Mouse (Mus musculus) activated CD4-positive, CD25-positive, alpha-beta regulatory T cell, adult 4 months (primary cell): ENCODE data around the gene Serf2. TPM values are rescaled to one million over a fixed set of nuclear protein-coding genes. Genes with fewer than 3 reads are reported as not detected.
A peak's percentile ranks its signal among the peaks of the same experiment; 100 is the strongest.
"Not testable (repeated sequence)": the region's sequence is repeated elsewhere in the genome, so short reads cannot be mapped to it uniquely, and the experiment has no call there.

ENCODE experiments used
- ATAC-seq: one replicate; pipeline ENCODE4 v1.8.0; 2017
- polyA plus RNA-seq, 2 experiments: library from polyadenylated mRNA; unstranded; fragments of 100-300 nt; shearing (Covaris generic); gene quantifications; one replicate each; pipeline ENCODE4 v1.2.1; 2017

Serf2 gene
- polyA plus RNA-seq, 2 experiments from 2014 or later: 759 to 1,222 TPM

- ATAC-seq: no peak
Measured at GRCm38 (mm10) chr2:121448136-121448535, 859 bp upstream of the Serf2 start.

GRCm38 (mm10) chr2:121449545-121450011 is 583 bp downstream of the Serf2 start:
- ATAC-seq: peak; percentile 1

DNA sequence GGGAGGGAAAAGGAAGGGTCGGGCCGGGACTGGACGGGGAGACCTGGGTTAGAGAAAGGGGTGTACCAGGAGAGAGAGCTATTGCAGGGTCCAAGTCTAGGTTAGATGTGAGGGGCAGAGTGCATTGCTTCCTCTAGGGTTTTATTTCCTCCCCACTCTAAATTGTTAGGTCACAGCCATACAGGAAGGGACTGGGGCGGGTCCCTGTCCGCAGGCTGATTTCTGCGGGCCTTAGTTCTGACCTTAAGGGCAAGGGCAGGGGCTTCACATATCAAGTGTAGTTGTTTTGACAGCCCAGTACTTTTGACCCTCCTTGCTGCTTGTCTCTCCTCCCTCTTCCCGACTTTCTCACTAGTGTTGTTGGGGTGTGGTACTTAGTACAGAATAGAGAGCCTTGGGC is 1.1 kb downstream of the Serf2 start:
- ATAC-seq: no peak

DNA sequence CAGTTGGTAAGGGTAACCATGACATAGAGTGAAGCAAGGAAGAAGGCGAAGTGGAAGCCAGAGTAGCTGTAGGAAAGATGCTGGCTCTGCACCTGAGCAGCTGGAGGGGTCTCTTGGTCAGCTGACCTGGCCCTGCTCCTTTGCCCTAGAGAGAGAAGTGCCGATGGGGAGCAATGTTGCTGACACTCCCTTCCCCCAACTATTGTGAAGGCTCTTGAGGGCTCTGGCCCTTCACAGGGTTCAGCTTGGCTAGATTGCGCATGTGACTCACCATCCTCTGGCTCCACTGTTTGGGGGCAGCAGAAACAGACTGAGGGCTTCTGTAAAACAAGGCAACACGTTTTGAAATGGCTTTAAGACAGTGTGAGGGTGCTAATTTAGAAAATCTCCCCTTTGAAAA is 3.4 kb downstream of the Serf2 start:
- ATAC-seq: no peak

GRCm38 (mm10) chr2:121452990-121453389 is 4.0 kb downstream of the Serf2 start, which contains the start of gene Hypk:
TSS of gene Hypk (plus strand) at chr2:121453290.
- ATAC-seq: no peak

DNA sequence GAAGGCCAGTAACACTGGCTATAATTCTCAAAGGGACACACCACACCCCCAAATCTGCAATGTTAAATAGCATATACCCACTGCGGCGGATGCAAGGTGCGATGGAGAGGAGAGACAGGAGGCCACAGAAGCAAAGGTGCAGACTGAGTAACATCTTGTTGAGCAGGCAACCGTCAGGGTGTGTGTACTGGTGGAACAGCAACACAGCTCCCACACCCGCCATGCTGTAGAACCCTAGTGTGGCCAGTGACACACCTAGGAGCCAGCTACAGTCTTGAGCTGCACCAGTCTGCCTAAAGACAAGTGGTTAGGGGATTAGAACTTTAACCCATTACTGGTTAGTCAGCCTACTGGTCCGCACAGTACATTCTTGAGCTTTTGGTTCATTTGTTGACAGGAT is 4.9 kb downstream of the Serf2 start:
- no peak for ATAC-seq

GRCm38 (mm10) chr2:121455534-121455933 is 6.5 kb downstream of the Serf2 start:
- ATAC-seq: no peak

GRCm38 (mm10) chr2:121456692-121457642 is 8.0 kb downstream of the Serf2 start, which contains the start of gene Serinc4:
TSS of gene Serinc4 (minus strand) at chr2:121456781.
- ATAC-seq: peak; percentile 99

DNA sequence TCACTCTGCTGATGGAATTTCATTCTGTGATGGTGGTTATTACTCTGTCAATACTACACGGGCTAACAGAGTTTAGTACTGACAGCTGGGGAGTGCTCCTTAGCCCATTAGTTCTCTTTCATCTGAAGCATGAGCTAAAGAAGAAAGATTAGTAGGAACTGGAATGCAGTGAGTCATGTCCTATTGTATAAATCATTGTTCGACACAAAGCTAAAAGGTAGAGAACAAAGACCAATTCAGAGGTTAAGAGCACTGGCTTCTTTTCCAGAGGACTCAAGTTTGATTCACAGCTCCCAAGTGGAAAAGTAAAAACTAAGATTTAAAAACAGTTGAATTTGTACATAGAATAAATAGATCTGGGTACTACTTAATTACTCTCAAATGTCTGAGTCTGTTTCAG is 11.1 kb downstream of the Serf2 start:
- no peak for ATAC-seq

DNA sequence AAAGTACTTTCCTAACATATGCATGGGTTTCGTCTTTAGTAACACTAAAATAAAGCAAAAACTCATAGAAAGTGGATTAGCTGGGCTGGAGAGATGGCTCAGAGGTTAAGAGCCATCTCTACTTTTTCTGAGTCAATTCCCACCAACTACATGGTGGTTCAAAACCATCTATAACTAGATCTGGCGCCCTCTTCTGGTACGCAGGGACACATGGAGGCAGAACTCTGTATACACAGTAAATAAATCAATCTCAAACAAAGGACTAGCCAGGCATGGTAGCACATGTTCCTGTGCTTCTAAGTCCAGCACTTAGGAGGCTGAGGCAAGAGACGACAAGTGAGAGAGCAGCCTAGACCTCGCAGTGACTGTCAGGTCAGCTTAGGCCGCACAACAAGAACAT is 20.0 kb downstream of the Serf2 start:
- ATAC-seq: peak; percentile 20

- ATAC-seq: not testable (repeated sequence)
Measured at GRCm38 (mm10) chr2:121472783-121473182, 23.8 kb downstream of the Serf2 start.

DNA sequence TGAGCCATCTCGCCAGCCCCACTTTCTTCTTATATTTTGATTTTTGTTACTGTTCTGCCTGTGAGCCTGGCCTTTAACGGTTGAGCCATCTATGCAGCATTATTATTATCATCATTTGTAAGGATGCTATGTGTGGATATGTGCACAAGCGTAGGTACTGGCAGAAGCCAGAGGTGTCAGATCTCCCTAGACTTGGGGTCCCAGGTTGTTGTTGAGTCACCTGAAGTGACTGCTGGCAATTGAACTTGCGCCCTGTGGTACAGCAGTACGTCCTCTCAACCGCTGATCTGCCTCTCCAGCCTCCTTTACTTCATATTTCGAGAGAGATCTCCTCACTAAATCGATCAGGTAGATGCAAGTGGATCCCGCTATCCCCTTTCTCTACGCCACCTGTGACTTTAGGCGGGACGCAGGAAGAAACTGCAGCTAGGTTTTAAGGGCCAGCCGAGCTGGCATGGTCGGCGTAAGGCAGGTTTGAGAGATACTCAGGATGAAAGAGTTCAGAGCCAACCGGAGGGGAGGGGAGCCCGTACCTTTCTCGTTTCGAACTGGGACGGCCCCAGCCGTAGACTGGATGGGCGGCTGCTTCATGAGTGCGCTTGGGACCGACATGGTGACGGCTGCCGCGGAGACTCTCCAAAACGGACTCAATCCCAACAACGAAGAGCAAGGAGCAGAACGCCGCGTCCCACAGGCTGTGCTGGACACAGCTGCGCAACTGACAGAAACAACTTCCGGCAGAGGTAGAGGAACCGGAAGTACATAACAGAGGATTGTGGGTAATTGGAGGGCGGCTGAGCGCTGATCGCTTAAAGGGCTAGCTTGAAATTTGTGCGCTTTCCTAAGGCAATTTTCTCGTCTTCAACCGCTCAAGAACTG is 24.5 kb downstream of the Serf2 start, which contains the start of gene Mfap1b:
Gene Mfap1b, minus strand, starts transcription at position 767 of the 879 bp plus-strand sequence.
- peak; percentile 97 for ATAC-seq

DNA sequence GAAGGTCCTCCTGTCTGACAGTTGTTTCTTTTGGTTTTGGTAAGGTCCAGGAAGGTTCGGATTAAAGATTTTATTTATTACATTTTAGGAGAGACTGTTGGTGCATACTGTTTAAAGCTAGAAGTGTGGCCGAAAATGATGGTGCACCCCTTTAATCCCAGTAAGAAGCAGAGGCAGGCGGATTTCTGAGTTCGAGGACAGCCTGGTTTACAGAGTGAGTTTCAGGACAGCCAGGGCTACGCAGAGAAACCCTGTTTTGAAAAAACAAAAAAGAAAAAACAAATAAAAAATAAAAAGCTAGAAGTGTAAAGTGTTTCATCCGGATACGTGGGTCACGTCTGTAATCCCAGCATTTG is 25.2 kb downstream of the Serf2 start:
- ATAC-seq: peak; percentile 47

- not testable (repeated sequence) for ATAC-seq
Measured at GRCm38 (mm10) chr2:121475306-121475705, 26.3 kb downstream of the Serf2 start.

- no peak for ATAC-seq
Measured at GRCm38 (mm10) chr2:121477491-121478266, 28.7 kb downstream of the Serf2 start.

GRCm38 (mm10) chr2:121480498-121480897 is 31.5 kb downstream of the Serf2 start:
- ATAC-seq: peak; percentile 71

DNA sequence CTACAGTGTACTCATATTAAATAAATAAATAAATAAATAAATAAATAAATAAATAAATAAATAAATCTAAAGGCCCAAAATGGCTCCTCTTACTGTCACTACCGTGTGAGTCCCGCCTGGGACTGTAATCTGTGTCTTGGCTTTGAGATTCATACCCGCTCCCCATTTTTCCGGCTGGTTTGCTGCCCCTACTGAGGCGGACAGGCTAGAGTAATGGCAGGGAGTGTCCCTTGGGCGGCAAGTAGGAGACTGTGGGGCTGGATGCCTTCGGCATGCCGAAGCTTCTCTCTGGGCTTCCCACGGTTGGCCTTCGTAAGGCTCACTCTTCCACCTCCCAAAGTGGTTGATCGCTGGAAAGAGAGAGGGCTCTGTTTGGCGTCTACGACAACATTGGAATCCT is 31.9 kb downstream of the Serf2 start:
- ATAC-seq: not testable (repeated sequence)

DNA sequence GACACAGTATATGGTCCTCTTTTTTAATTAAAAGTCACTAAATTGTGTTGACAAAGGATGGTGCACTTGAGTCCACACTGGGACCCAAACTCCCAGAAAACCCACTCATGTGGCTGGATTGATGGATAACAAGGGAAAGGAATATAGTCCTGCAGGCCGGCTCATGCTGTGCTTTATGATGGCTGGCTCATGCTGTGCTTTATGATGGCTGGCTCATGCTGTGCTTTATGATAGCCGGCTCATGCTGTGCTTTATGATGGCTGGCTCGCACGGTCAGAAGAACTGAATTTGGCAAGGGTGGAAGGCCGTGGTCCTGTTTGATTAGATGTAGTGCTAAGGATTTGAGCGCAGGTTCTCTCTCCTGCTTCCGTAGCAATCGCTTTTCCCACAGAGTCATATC is 34.6 kb downstream of the Serf2 start:
- ATAC-seq: no peak

DNA sequence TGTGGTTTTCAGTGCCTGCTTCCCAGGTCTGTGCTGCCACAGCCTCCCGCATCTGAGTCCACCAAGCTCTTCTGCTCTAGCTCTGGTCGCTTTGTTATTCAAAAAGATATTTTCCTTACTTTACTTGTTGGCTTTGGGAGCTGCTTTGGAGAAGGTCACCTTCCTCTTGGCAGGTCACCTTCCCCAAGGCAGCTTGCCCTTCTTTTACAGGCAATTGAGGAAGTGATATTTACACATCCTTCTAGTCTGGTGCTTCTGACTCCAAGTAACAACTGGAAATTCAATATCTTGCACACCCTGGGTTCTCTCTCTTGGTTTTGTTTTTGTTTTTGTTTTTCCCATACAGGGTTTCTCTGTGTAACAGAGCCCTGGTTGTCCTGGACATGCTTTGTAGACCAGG is 35.4 kb downstream of the Serf2 start:
- not testable (repeated sequence) for ATAC-seq

GRCm38 (mm10) chr2:121501550-121501949 is 52.6 kb downstream of the Serf2 start:
- ATAC-seq: not testable (repeated sequence)

GRCm38 (mm10) chr2:121505942-121506882 is 57.2 kb downstream of the Serf2 start, which contains the start of the genes Mfap1a and Wdr76:
TSS of gene Mfap1a (minus strand) at chr2:121506665.
TSS of gene Wdr76 (plus strand) at chr2:121506723.
- ATAC-seq: peak; percentile 87
